Mouse (Mus musculus): ENCODE data around the gene Trub1. TPM values are rescaled to one million over a fixed set of nuclear protein-coding genes. Genes with fewer than 3 reads are reported as not detected.

Trub1 gene
- total and polyA plus RNA-seq, 3 experiments: 11.8 to 15.1 (median 13.9) TPM

GRCm38 (mm10) chr19:57498110-57498743 is 45.5 kb downstream of the Trub1 start:
- no peak for DNase-seq

GRCm38 (mm10) chr19:57498884-57499410 is 46.2 kb downstream of the Trub1 start:
- DNase-seq: no peak

GRCm38 (mm10) chr19:57500254-57500653 is 47.5 kb downstream of the Trub1 start:
- no peak for DNase-seq

- DNase-seq: no peak
Observed at GRCm38 (mm10) chr19:57503144-57503543, 50.4 kb downstream of the Trub1 start.

GRCm38 (mm10) chr19:57505048-57505932 is 52.6 kb downstream of the Trub1 start:
- no peak for DNase-seq

- no peak for DNase-seq
Observed at GRCm38 (mm10) chr19:57506591-57506990, 53.9 kb downstream of the Trub1 start.

GRCm38 (mm10) chr19:57508261-57508788 is 55.6 kb downstream of the Trub1 start:
- no peak for DNase-seq

- peak; percentile 61 for DNase-seq
Observed at GRCm38 (mm10) chr19:57509758-57510319, 57.1 kb downstream of the Trub1 start.

- no peak for DNase-seq
Observed at GRCm38 (mm10) chr19:57510836-57511235, 58.1 kb downstream of the Trub1 start.

GRCm38 (mm10) chr19:57513123-57513522 is 60.4 kb downstream of the Trub1 start:
- DNase-seq: no peak

- DNase-seq: no peak
Observed at GRCm38 (mm10) chr19:57521721-57522120, 69.0 kb downstream of the Trub1 start.

- DNase-seq: no peak
Observed at GRCm38 (mm10) chr19:57523363-57523762, 70.7 kb downstream of the Trub1 start.

- DNase-seq: no peak
Observed at GRCm38 (mm10) chr19:57525693-57526092, 73.0 kb downstream of the Trub1 start.

- DNase-seq: no peak
Observed at GRCm38 (mm10) chr19:57530212-57530611, 77.5 kb downstream of the Trub1 start.

GRCm38 (mm10) chr19:57534262-57534661 is 81.5 kb downstream of the Trub1 start:
- no peak for DNase-seq

- DNase-seq: no peak
Observed at GRCm38 (mm10) chr19:57536512-57536911, 83.8 kb downstream of the Trub1 start.

GRCm38 (mm10) chr19:57537510-57538182 is 84.9 kb downstream of the Trub1 start:
- DNase-seq: no peak

- DNase-seq: no peak
Observed at GRCm38 (mm10) chr19:57540118-57540517, 87.4 kb downstream of the Trub1 start.

Measured in adrenal gland, adult 2 months (tissue).